Mouse (Mus musculus): ENCODE results near the gene Ethe1.

DNA sequence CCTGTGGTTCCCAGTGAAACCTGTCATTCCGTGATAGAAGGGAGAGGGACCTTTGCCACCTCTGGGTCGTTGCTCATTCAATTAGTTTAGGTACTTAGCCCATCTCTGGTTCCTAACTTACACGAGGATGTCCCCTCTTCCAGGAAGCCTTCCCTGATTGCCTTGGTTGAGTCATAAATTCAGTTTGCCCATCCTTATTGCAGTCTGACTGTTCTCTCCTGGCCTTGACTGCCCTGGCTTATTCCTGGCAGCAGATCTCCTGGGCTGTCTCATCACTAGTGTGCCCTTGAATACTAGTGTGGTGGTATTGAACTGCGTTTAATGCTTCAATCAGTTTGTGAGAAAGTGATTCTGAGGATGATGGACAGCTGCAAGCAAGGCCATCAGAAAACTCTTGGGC, 42.3 kb downstream of the Ethe1 start:
- TF ChIP-seq POLR2A (IDR thresholded peaks at IDR 0.05; ENCODE audit: low read depth, low read length) (no peak), CTCF (conservative IDR thresholded peaks at IDR 0.05; ENCODE audit: insufficient read depth, insufficient read length, low read depth, low read length) (no peak)

All from kidney, adult 2 months (tissue).